Mouse (Mus musculus) monocyte, adult 2 months (primary cell): ENCODE data around the gene Bola1.
"Not testable (repeated sequence)": the region's sequence is repeated elsewhere in the genome, so short reads cannot be mapped to it uniquely, and the experiment has no call there.

ENCODE experiments used
- DNase-seq, 2 experiments: peaks; one replicate each; pipeline ENCODE4 v3.0.0; 2022; ENCODE audit warnings: low spot score in 2 of 2, low read depth in 1 of 2

Bola1 gene

GRCm38 (mm10) chr3:96181510-96182381 lies 37.8 kb downstream of the Bola1 start:
- DNase-seq = no peak

- no peak for DNase-seq
Measured at GRCm38 (mm10) chr3:96180727-96181477, 38.6 kb downstream of the Bola1 start, which contains the start of gene Sv2a. Gene Sv2a (plus strand): TSS chr3:96181151.

- no peak for DNase-seq
Measured at GRCm38 (mm10) chr3:96179531-96179930, 40.0 kb downstream of the Bola1 start.

GRCm38 (mm10) chr3:96178902-96179301 lies 40.6 kb downstream of the Bola1 start:
- DNase-seq = no peak

- DNase-seq = no peak
Measured at GRCm38 (mm10) chr3:96178427-96178826, 41.1 kb downstream of the Bola1 start.

GRCm38 (mm10) chr3:96175251-96175650 lies 44.3 kb downstream of the Bola1 start:
- DNase-seq = no peak

GRCm38 (mm10) chr3:96174042-96174441 lies 45.5 kb downstream of the Bola1 start:
- not testable (repeated sequence) for DNase-seq

- DNase-seq = no peak
Measured at GRCm38 (mm10) chr3:96173185-96173584, 46.3 kb downstream of the Bola1 start.

- DNase-seq = peak; percentile 39 to 71
Measured at GRCm38 (mm10) chr3:96172197-96173178, 47.0 kb downstream of the Bola1 start, which contains the start of gene Sf3b4. Gene Sf3b4 (plus strand): TSS chr3:96172332.

GRCm38 (mm10) chr3:96171583-96172196 lies 47.8 kb downstream of the Bola1 start:
- no peak for DNase-seq

- DNase-seq = no peak
Measured at GRCm38 (mm10) chr3:96170976-96171545, 48.4 kb downstream of the Bola1 start.

GRCm38 (mm10) chr3:96170276-96170675 lies 49.2 kb downstream of the Bola1 start:
- no peak for DNase-seq

GRCm38 (mm10) chr3:96168466-96169158 lies 50.9 kb downstream of the Bola1 start:
- no peak for DNase-seq

- DNase-seq = no peak
Measured at GRCm38 (mm10) chr3:96163040-96163439, 56.5 kb downstream of the Bola1 start.

- DNase-seq = no peak
Measured at GRCm38 (mm10) chr3:96161869-96162840, 57.4 kb downstream of the Bola1 start, which contains the start of gene Mtmr11. Gene Mtmr11 (plus strand): TSS chr3:96162004.

GRCm38 (mm10) chr3:96160803-96161516 lies 58.5 kb downstream of the Bola1 start:
- DNase-seq = no peak

GRCm38 (mm10) chr3:96160222-96160802 lies 59.2 kb downstream of the Bola1 start:
- DNase-seq = no peak
